Mouse (Mus musculus) olfactory bulb, adult 2 months (tissue): ENCODE measurements around the gene Chmp6.

Source experiments
- CTCF ChIP-seq: fragments of 200-500 bp; IDR thresholded peaks from 2 replicates; pipeline ENCODE4 v1.5.1; 2012; ENCODE audit warnings: low read depth, mild to moderate bottlenecking, low read length, moderate library complexity; ENCODE audit not compliant: insufficient read depth
- POLR2A ChIP-seq: fragments of 200-500 bp; IDR thresholded peaks from 2 replicates; pipeline ENCODE4 v1.6.1; 2012; ENCODE audit warnings: mild to moderate bottlenecking, low read depth, low read length, moderate library complexity; ENCODE audit not compliant: insufficient read depth

- TF ChIP-seq CTCF (no peak), POLR2A (no peak)
Measured at GRCm38 (mm10) chr11:119941794-119942193, 28.6 kb downstream of the Chmp6 start.
